Mouse (Mus musculus) MEL (cell line): ENCODE data around the gene Cby1. TPM values are rescaled to one million over a fixed set of nuclear protein-coding genes. Genes with fewer than 3 reads are reported as not detected.

Source experiments
- DNase-seq: peaks from one replicate; pipeline ENCODE4 v3.0.0; 2011; ENCODE audit warnings: low read depth, low spot score
- H3K27ac ChIP-seq: 2 replicates; pipeline ENCODE4 v1.5.1; 2012; ENCODE audit warnings: low read depth, mild to moderate bottlenecking, control low read depth, low read length, moderate library complexity; ENCODE audit not compliant: control insufficient read depth
- H3K27me3 ChIP-seq, 2 experiments: fragments of 150-350 bp in 1 of 2; sonication (generic) in 1 of 2; 2 replicates each; pipeline ENCODE4 v1.6.1; 2012; ENCODE audit warnings: low read length in 2 of 2, mild to moderate bottlenecking in 2 of 2, improper control_type of control experiment in 1 of 2, moderate library complexity in 1 of 2; ENCODE audit not compliant: insufficient read depth in 2 of 2, control insufficient read depth in 1 of 2
- H3K36me3 ChIP-seq, 2 experiments: 2 replicates each; pipeline ENCODE4 v1.6.1; 2012 to 2014; ENCODE audit warnings: low read length in 2 of 2, improper control_type of control experiment in 1 of 2, inconsistent platforms in 1 of 2, mild to moderate bottlenecking in 1 of 2; ENCODE audit not compliant: insufficient read depth in 2 of 2, control insufficient read depth in 1 of 2
- H3K4me1 ChIP-seq, 2 experiments: fragments of 150-350 bp in 1 of 2; sonication (generic) in 1 of 2; 2 replicates each; pipeline ENCODE4 v1.6.1; 2012; ENCODE audit warnings: low read length in 2 of 2, improper control_type of control experiment in 1 of 2, mild to moderate bottlenecking in 1 of 2; ENCODE audit not compliant: insufficient read depth in 2 of 2, control insufficient read depth in 1 of 2
- H3K4me3 ChIP-seq, 2 experiments: fragments of 150-350 bp in 1 of 2; sonication (generic) in 1 of 2; 2 replicates each; pipeline ENCODE4 v1.5.1; 2012; ENCODE audit warnings: low read depth in 2 of 2, low read length in 2 of 2, mild to moderate bottlenecking in 2 of 2, moderate library complexity in 2 of 2, control low read depth in 1 of 2, improper control_type of control experiment in 1 of 2; ENCODE audit not compliant: control insufficient read depth in 1 of 2, insufficient read depth in 1 of 2
- H3K79me2 ChIP-seq: 2 replicates; pipeline ENCODE4 v1.6.1; 2012; ENCODE audit warnings: mild to moderate bottlenecking, low read length, moderate library complexity; ENCODE audit not compliant: control insufficient read depth, poor library complexity, insufficient read depth
- H3K9ac ChIP-seq: 2 replicates; pipeline ENCODE4 v1.6.1; 2012; ENCODE audit warnings: low read depth, mild to moderate bottlenecking, control low read depth, low read length, moderate library complexity; ENCODE audit not compliant: control insufficient read depth, poor library complexity, severe bottlenecking
- H3K9me3 ChIP-seq: fragments of 150-350 bp; sonication (generic); replicated peaks from 2 replicates; pipeline ENCODE4 v1.6.1; 2012; ENCODE audit warnings: mild to moderate bottlenecking, low read length, improper control_type of control experiment, moderate library complexity; ENCODE audit not compliant: insufficient read depth
- CHD1 ChIP-seq: IDR thresholded peaks from 2 replicates; pipeline ENCODE4 v1.6.1; 2012; ENCODE audit warnings: low read depth, mild to moderate bottlenecking, inconsistent platforms, low read length, improper control_type of control experiment
- CTCF ChIP-seq, 3 experiments: IDR thresholded peaks in 2 of 3; conservative IDR thresholded peaks in 1 of 3; 2 replicates each; pipeline ENCODE4 v1.5.1; 2011 to 2012; ENCODE audit warnings: low read length in 3 of 3, low read depth in 2 of 3, mild to moderate bottlenecking in 2 of 3, improper control_type of control experiment in 1 of 3, inconsistent platforms in 1 of 3, mixed read lengths in 1 of 3, moderate library complexity in 1 of 3; ENCODE audit not compliant: control insufficient read depth in 1 of 3, insufficient read depth in 1 of 3, poor library complexity in 1 of 3, severe bottlenecking in 1 of 3
- E2F4 ChIP-seq: IDR thresholded peaks from 2 replicates; pipeline ENCODE4 v1.6.1; 2011; ENCODE audit warnings: low read depth, low read length, improper control_type of control experiment, borderline replicate concordance
- EP300 ChIP-seq, 2 experiments: IDR thresholded peaks; 2 replicates each; pipeline ENCODE4 v1.6.1; 2011; ENCODE audit warnings: improper control_type of control experiment in 2 of 2, low read length in 2 of 2, low read depth in 1 of 2, mild to moderate bottlenecking in 1 of 2
- GATA1 ChIP-seq: IDR thresholded peaks from 2 replicates; pipeline ENCODE4 v1.6.1; 2011; ENCODE audit warnings: low read depth, low read length, improper control_type of control experiment
- KAT2A ChIP-seq: conservative IDR thresholded peaks from 2 replicates; pipeline ENCODE4 v1.6.1; 2012; ENCODE audit warnings: low read depth, low read length, improper control_type of control experiment, inconsistent platforms
- MAFK ChIP-seq: IDR thresholded peaks from 2 replicates; pipeline ENCODE4 v1.6.1; 2011; ENCODE audit warnings: low read depth, mild to moderate bottlenecking, low read length, improper control_type of control experiment, borderline replicate concordance
- MAX ChIP-seq: IDR thresholded peaks from 2 replicates; pipeline ENCODE4 v1.6.1; 2011; ENCODE audit warnings: low read length, improper control_type of control experiment
- MEF2A ChIP-seq: IDR thresholded peaks from 2 replicates; pipeline ENCODE4 v1.6.1; 2014; ENCODE audit warnings: low read depth, mild to moderate bottlenecking, inconsistent platforms, low read length, improper control_type of control experiment; ENCODE audit not compliant: poor library complexity, insufficient replicate concordance, severe bottlenecking; ENCODE audit errors: extremely low read depth
- MXI1 ChIP-seq: IDR thresholded peaks from 2 replicates; pipeline ENCODE4 v1.6.1; 2011; ENCODE audit warnings: mild to moderate bottlenecking, low read depth, low read length, improper control_type of control experiment
- MYC ChIP-seq: IDR thresholded peaks from 2 replicates; pipeline ENCODE4 v1.6.1; 2011; ENCODE audit warnings: low read depth, mild to moderate bottlenecking, low read length, improper control_type of control experiment, moderate library complexity
- POLR2A ChIP-seq, 2 experiments: IDR thresholded peaks; 2 replicates each; pipeline ENCODE4 v1.6.1; 2011 to 2012; ENCODE audit warnings: low read length in 2 of 2, mild to moderate bottlenecking in 2 of 2, control low read depth in 1 of 2, improper control_type of control experiment in 1 of 2, low read depth in 1 of 2, moderate library complexity in 1 of 2; ENCODE audit not compliant: control insufficient read depth in 1 of 2, insufficient read depth in 1 of 2, poor library complexity in 1 of 2
- POLR2AphosphoS2 ChIP-seq: IDR thresholded peaks from 2 replicates; pipeline ENCODE4 v1.6.1; 2011; ENCODE audit warnings: low read length, improper control_type of control experiment
- RAD21 ChIP-seq: IDR thresholded peaks from 2 replicates; pipeline ENCODE4 v1.6.1; 2011; ENCODE audit warnings: mild to moderate bottlenecking, low read depth, low read length, improper control_type of control experiment
- RCOR1 ChIP-seq: IDR thresholded peaks from 2 replicates; pipeline ENCODE4 v1.6.1; 2012; ENCODE audit warnings: low read depth, mild to moderate bottlenecking, inconsistent platforms, low read length, improper control_type of control experiment
- SIN3A ChIP-seq: IDR thresholded peaks from 2 replicates; pipeline ENCODE4 v1.6.1; 2012; ENCODE audit warnings: low read length, improper control_type of control experiment, inconsistent platforms
- TAL1 ChIP-seq: IDR thresholded peaks from 2 replicates; pipeline ENCODE4 v1.6.1; 2012; ENCODE audit warnings: mild to moderate bottlenecking, inconsistent platforms, low read length, moderate library complexity, mixed read lengths
- TBP ChIP-seq: IDR thresholded peaks from 2 replicates; pipeline ENCODE4 v1.8.0; 2011; ENCODE audit warnings: low read depth, low read length, improper control_type of control experiment
- TCF12 ChIP-seq: IDR thresholded peaks from 2 replicates; pipeline ENCODE4 v1.6.1; 2014; ENCODE audit warnings: low read depth, mild to moderate bottlenecking, inconsistent platforms, low read length, improper control_type of control experiment, moderate library complexity
- UBTF ChIP-seq: IDR thresholded peaks from 2 replicates; pipeline ENCODE4 v1.6.1; 2012; ENCODE audit warnings: low read depth, mild to moderate bottlenecking, inconsistent platforms, low read length, improper control_type of control experiment, moderate library complexity, borderline replicate concordance; ENCODE audit not compliant: insufficient read depth
- USF1 ChIP-seq: IDR thresholded peaks from 2 replicates; pipeline ENCODE4 v1.6.1; 2014; ENCODE audit warnings: low read depth, mild to moderate bottlenecking, inconsistent platforms, low read length, improper control_type of control experiment, moderate library complexity
- USF2 ChIP-seq, 2 experiments: IDR thresholded peaks; 2 replicates each; pipeline ENCODE4 v1.6.1; 2011 to 2012; ENCODE audit warnings: improper control_type of control experiment in 2 of 2, low read length in 2 of 2, borderline replicate concordance in 1 of 2, inconsistent platforms in 1 of 2, low read depth in 1 of 2, mild to moderate bottlenecking in 1 of 2; ENCODE audit not compliant: insufficient read depth in 1 of 2
- ZC3H11A ChIP-seq: IDR thresholded peaks from 2 replicates; pipeline ENCODE4 v1.6.1; 2012; ENCODE audit warnings: low read depth, mild to moderate bottlenecking, inconsistent platforms, low read length, improper control_type of control experiment
- ZNF384 ChIP-seq: IDR thresholded peaks from 2 replicates; pipeline ENCODE4 v1.6.1; 2012; ENCODE audit warnings: low read depth, mild to moderate bottlenecking, inconsistent platforms, low read length, improper control_type of control experiment
- polyA plus RNA-seq, 2 experiments: library from polyadenylated mRNA; stranded (reverse) in 1 of 2; unstranded in 1 of 2; fragments of >175 nt in 1 of 2; fragments of >200 nt in 1 of 2; gene quantifications; 2 replicates each; pipeline versions ENCODE4 v1.2.1 to v1.2.4; 2012; ENCODE audit warnings: low replicate concordance in 2 of 2, low read depth in 1 of 2; ENCODE audit not compliant: insufficient read length in 2 of 2, insufficient read depth in 1 of 2, missing spikeins in 1 of 2
- total RNA-seq: library from RNA; depleted of rRNA; stranded (reverse); fragments of 300-350 nt; gene quantifications from 2 replicates; pipeline ENCODE4 v1.2.3, GENCODE M21; 2012

Cby1 gene
- total and polyA plus RNA-seq, 3 experiments, result 34.3 to 56.2 TPM; not detected in 1

DNA sequence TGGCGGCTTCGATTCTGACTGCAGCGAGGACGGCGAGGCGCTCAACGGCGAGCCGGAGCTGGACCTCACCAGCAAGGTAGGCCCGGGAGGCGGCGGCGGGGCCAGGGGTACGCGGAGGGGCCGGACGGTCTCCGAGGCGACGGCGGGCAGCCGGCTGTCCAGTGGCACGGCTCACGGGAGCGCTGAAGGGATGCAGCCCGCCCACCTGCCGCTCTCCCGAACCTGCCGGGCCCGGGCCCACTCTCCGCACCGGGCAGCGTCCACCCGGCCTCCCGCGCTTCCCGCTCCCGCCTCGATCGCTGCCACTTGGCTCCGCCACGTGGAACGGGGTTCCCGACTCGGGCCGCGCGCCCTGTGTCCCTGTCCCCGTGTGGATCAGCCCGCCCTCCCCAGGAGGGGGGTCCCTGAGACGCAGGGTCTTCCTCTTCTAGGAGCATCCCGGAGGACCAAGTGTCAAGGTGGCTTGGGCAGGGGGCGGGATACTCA, 32.1 kb downstream of the Cby1 start:
- Histone ChIP-seq H3K9ac (peak overlapping the region; percentile 96), H3K27me3 (no peaks in the 10 kb centered on the region), H3K36me3 (peaks cover 0 to 45% of the 10 kb centered on the region in 2 experiments; a peak in 3 of 4 replicates), H3K79me2 (peaks cover 56% of the 10 kb centered on the region), H3K4me3 (peak overlapping the region; percentile 82 to 87), H3K9me3 (no peaks in the 10 kb centered on the region), H3K4me1 (peaks cover 8 to 34% of the 10 kb centered on the region in 2 experiments), H3K27ac (peak overlapping the region; percentile 66)
- DNase-seq, result peak; percentile 44
- TF ChIP-seq TAL1 (no peak), RAD21 (no peak), MAX (no peak), UBTF (no peak), E2F4 (no peak), MAFK (no peak), TCF12 (no peak), EP300 (IDR thresholded peaks at IDR 0.05; ENCODE audit: low read depth in 1 of 2, low read length in 2 of 2) (no peak), CTCF (IDR thresholded peaks at IDR 0.05 in 2 of 3, conservative IDR thresholded peaks at IDR 0.05 in 1 of 3; ENCODE audit: control insufficient read depth in 1 of 3, insufficient read depth in 1 of 3, low read depth in 2 of 3, low read length in 3 of 3, poor library complexity in 1 of 3, severe bottlenecking in 1 of 3) (no peak), MXI1 (peak; percentile 66; the same call in 1 of the 2 replicates), MEF2A (no peak), TBP (no peak), CHD1 (no peak), MYC (no peak), SIN3A (peak; percentile 43; the same call in 1 of the 2 replicates), RCOR1 (no peak), USF1 (no peak), ZC3H11A (no peak), USF2 (IDR thresholded peaks at IDR 0.05; ENCODE audit: borderline replicate concordance in 1 of 2, insufficient read depth in 1 of 2, low read depth in 1 of 2, low read length in 2 of 2) (no peak), POLR2A (IDR thresholded peaks at IDR 0.05; ENCODE audit: control insufficient read depth in 1 of 2, insufficient read depth in 1 of 2, low read depth in 1 of 2, low read length in 2 of 2, poor library complexity in 1 of 2) (0 out of 4 replicates have a peak, but pooled peaks of 1 of the 2 experiments have one; percentile 7), KAT2A (no peak)

DNA sequence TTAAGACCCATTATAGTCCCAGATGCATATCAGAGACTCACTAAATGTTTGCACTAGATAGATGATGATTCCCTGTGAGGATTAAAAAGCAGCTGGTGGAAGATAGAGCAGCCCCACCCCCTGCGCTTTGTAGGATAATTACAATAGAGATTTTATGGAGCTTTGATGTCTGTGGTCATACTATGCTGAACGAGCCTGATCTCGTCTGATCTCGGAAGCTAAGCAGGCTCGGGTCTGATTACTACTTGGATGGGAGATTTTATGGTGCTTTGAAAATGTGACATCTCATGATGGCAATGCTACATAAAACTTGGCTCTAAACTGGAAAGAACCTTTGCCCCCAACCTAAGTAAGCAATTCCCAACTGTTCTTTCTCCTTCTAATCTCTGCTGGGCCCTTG, 33.3 kb downstream of the Cby1 start:
- TF ChIP-seq TBP, result peak; percentile 62; the same call in 1 of the 2 replicates
- no peak for TF ChIP-seq POLR2AphosphoS2
- 0 out of 2 replicates have a peak, but pooled peaks have one; percentile 6 for TF ChIP-seq GATA1
- no peak for TF ChIP-seq ZNF384
- Histone ChIP-seq H3K4me3 (no peak overlapping the region), H3K9me3 (no peaks in the 10 kb centered on the region), H3K79me2 (peaks cover 48% of the 10 kb centered on the region), H3K9ac (no peak overlapping the region), H3K27me3 (no peaks in the 10 kb centered on the region), H3K27ac (no peak overlapping the region), H3K36me3 (peaks cover 0 to 43% of the 10 kb centered on the region in 2 experiments; a peak in 3 of 4 replicates), H3K4me1 (peaks cover 8 to 31% of the 10 kb centered on the region in 2 experiments)
- DNase-seq, result no peak
